Mouse (Mus musculus): ENCODE measurements at regions not wholly inside any gene's neighbourhood (a gene's known extent, or its start where the extent isn't known, plus 50 kb on each side); places are given as distances from the start of the nearest gene placed in this dataset.

GRCm38 (mm10) chr8:42442786-42443185 is 698.5 kb downstream of the Triml1 start:
- Histone ChIP-seq H3K27ac (ENCODE audit: insufficient read depth, low read depth) (no peak overlapping the region), H3K4me1 (ENCODE audit: control insufficient read depth in 1 of 2, insufficient read depth in 2 of 2) (no peaks in the 10 kb centered on the region), H3K79me2 (replicated peaks; ENCODE audit: control insufficient read depth, extremely low read depth, insufficient read depth, poor library complexity, severe bottlenecking) (no peaks in the 10 kb centered on the region), H3K9me3 (replicated peaks; ENCODE audit: low read length) (no peaks in the 10 kb centered on the region), H3K4me3 (replicated peaks in 1 of 3; ENCODE audit: low read depth in 2 of 3, low read length in 2 of 3, poor library complexity in 1 of 3) (no peak overlapping the region), H3K36me3 (replicated peaks in 1 of 2; ENCODE audit: control insufficient read depth in 1 of 2, insufficient read depth in 1 of 2, low read length in 1 of 2) (no peaks in the 10 kb centered on the region), H3K27me3 (replicated peaks) (no peaks in the 10 kb centered on the region), H3K9ac (ENCODE audit: insufficient read depth, low read depth) (no peak overlapping the region), H3K4me2 (ENCODE audit: insufficient read depth, low read depth, poor library complexity, severe bottlenecking) (no peak overlapping the region)
- in situ Hi-C loops (cut with MboI; ENCODE audit: low pct_ligation_motif_present, low pct_unique_long_range_greater_than_20kb, low sequenced_read_pairs) = no loop called here
- no peak for DNase-seq (ENCODE audit: extremely low read depth)
- dilution Hi-C loops (cut with MboI; ENCODE audit: extremely low pct_ligation_motif_present, extremely low pct_unique_long_range_greater_than_20kb, low sequenced_read_pairs) = no loop called here
- TF ChIP-seq GABPA (IDR thresholded peaks at IDR 0.05; ENCODE audit: insufficient replicate concordance, low read depth, low read length) (no peak), MYC (IDR thresholded peaks at IDR 0.05; ENCODE audit: low read depth, low read length) (no peak), TBP (conservative IDR thresholded peaks at IDR 0.05; ENCODE audit: low read depth, low read length) (no peak), E2F4 (IDR thresholded peaks at IDR 0.05; ENCODE audit: insufficient replicate concordance, low read depth, low read length) (no peak), EP300 (IDR thresholded peaks at IDR 0.05; ENCODE audit: low read length) (no peak), MAX (IDR thresholded peaks at IDR 0.05; ENCODE audit: low read length) (no peak), CTCF (conservative IDR thresholded peaks at IDR 0.05 in 1 of 2, IDR thresholded peaks at IDR 0.05 in 1 of 2; ENCODE audit: low read depth in 2 of 2, low read length in 2 of 2) (no peak), USF1 (IDR thresholded peaks at IDR 0.05; ENCODE audit: low read depth, low read length) (no peak), RCOR1 (conservative IDR thresholded peaks at IDR 0.05; ENCODE audit: low read depth, low read length) (no peak), JUN (IDR thresholded peaks at IDR 0.05; ENCODE audit: insufficient read depth, low read depth, low read length) (no peak), POLR2AphosphoS2 (IDR thresholded peaks at IDR 0.05; ENCODE audit: low read depth, low read length) (no peak), ELF1 (IDR thresholded peaks at IDR 0.05; ENCODE audit: low read depth, low read length) (no peak)

GRCm38 (mm10) chr8:42402632-42403031 is 738.7 kb downstream of the Triml1 start:
- Histone ChIP-seq H3K27ac (ENCODE audit: insufficient read depth, low read depth) (no peak overlapping the region), H3K4me2 (ENCODE audit: insufficient read depth, low read depth, poor library complexity, severe bottlenecking) (no peak overlapping the region), H3K4me3 (replicated peaks in 1 of 3; ENCODE audit: low read depth in 2 of 3, low read length in 2 of 3, poor library complexity in 1 of 3) (no peak overlapping the region), H3K4me1 (ENCODE audit: control insufficient read depth in 1 of 2, insufficient read depth in 2 of 2) (no peaks in the 10 kb centered on the region), H3K36me3 (replicated peaks in 1 of 2; ENCODE audit: control insufficient read depth in 1 of 2, insufficient read depth in 1 of 2, low read length in 1 of 2) (no peaks in the 10 kb centered on the region), H3K9ac (ENCODE audit: insufficient read depth, low read depth) (no peak overlapping the region), H3K9me3 (replicated peaks; ENCODE audit: low read length) (peaks cover 11% of the 10 kb centered on the region), H3K79me2 (replicated peaks; ENCODE audit: control insufficient read depth, extremely low read depth, insufficient read depth, poor library complexity, severe bottlenecking) (no peaks in the 10 kb centered on the region), H3K27me3 (replicated peaks) (no peaks in the 10 kb centered on the region)
- dilution Hi-C loops (cut with MboI; ENCODE audit: extremely low pct_ligation_motif_present, extremely low pct_unique_long_range_greater_than_20kb, low sequenced_read_pairs) = no loop called here
- DNase-seq (ENCODE audit: extremely low read depth) = no peak
- TF ChIP-seq POLR2A (IDR thresholded peaks at IDR 0.05; ENCODE audit: low read depth, low read length) = no peak
- no peak for TF ChIP-seq SIN3A (IDR thresholded peaks at IDR 0.05; ENCODE audit: low read length)
- no peak for TF ChIP-seq JUN (IDR thresholded peaks at IDR 0.05; ENCODE audit: insufficient read depth, low read depth, low read length)
- no peak for TF ChIP-seq CHD2 (IDR thresholded peaks at IDR 0.05; ENCODE audit: low read length)
- no peak for TF ChIP-seq ZKSCAN1 (IDR thresholded peaks at IDR 0.05; ENCODE audit: borderline replicate concordance, low read depth, low read length)
- no peak for TF ChIP-seq USF2 (conservative IDR thresholded peaks at IDR 0.05; ENCODE audit: low read depth, low read length)
- TF ChIP-seq MXI1 (IDR thresholded peaks at IDR 0.05; ENCODE audit: low read depth, low read length) = no peak
- TF ChIP-seq RAD21 (IDR thresholded peaks at IDR 0.05; ENCODE audit: low read depth, low read length) = no peak
- TF ChIP-seq IRF4 (IDR thresholded peaks at IDR 0.05; ENCODE audit: low read depth, low read length) = no peak
- no peak for TF ChIP-seq EP300 (IDR thresholded peaks at IDR 0.05; ENCODE audit: low read length)
- no peak for TF ChIP-seq POLR2AphosphoS2 (IDR thresholded peaks at IDR 0.05; ENCODE audit: low read depth, low read length)
- TF ChIP-seq ELF1 (IDR thresholded peaks at IDR 0.05; ENCODE audit: low read depth, low read length) = no peak
- TF ChIP-seq RCOR1 (conservative IDR thresholded peaks at IDR 0.05; ENCODE audit: low read depth, low read length) = no peak
- no peak for TF ChIP-seq KAT2A (IDR thresholded peaks at IDR 0.05; ENCODE audit: insufficient replicate concordance, low read length)
- TF ChIP-seq TBP (conservative IDR thresholded peaks at IDR 0.05; ENCODE audit: low read depth, low read length) = no peak
- no peak for TF ChIP-seq CHD1 (IDR thresholded peaks at IDR 0.05; ENCODE audit: low read depth, low read length)
- in situ Hi-C loops (cut with MboI; ENCODE audit: low pct_ligation_motif_present, low pct_unique_long_range_greater_than_20kb, low sequenced_read_pairs) = no loop called here

All from CH12.LX (cell line).